Mouse (Mus musculus): ENCODE data around the gene Ncdn. TPM values are rescaled to one million over a fixed set of nuclear protein-coding genes. Genes with fewer than 3 reads are reported as not detected.
A peak's percentile ranks its signal among the peaks of the same experiment; 100 is the strongest.

The Ncdn gene
- polyA plus RNA-seq, 1 experiment from 2014 or later: 49.9 TPM

DNA sequence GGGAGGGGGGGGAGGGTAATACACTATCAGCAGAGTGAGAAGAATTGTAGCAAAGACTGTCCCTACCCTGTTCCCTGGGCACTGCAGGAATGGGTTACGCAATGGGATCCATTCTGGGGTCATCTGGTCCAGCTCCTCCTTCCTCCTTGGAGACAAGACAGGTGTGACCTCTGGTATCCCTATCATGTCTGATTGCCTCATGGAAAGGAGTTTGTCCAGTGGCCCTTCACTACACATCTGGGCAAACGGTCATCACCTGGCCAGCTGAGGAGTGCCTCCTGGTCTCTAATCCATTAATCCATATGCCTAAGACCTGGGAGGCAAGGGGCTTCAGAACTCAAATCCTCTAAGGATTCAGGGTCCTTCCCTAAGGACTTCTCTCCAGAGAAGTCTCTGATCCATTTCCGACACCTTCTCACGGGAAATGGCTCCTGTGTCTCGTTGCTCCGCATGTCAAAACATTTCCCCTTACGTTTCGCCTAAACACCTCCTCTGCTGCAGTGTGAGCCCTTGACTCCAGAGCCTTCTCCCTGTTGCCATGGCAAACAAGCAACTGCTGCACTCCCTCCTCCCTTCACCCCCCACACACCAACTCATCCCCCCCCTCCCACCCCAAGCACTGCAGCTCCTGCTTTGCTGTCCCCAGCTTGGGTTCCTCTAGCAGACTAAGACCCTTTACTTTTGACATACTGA is 2.2 kb downstream of the Ncdn start:
- H3K27ac ChIP-seq (replicated peaks): no peak overlapping the region
- H3K36me3 ChIP-seq: peaks cover 42% of the 10 kb centered on the region
- peak overlapping the region; percentile 87; the same call in 1 of the 2 replicates for H3K4me3 ChIP-seq
- H3K9me3 ChIP-seq: no peaks in the 10 kb centered on the region
- peak overlapping the region; percentile 98 for H3K4me2 ChIP-seq (replicated peaks)
- peaks cover 53% of the 10 kb centered on the region for H3K4me1 ChIP-seq
- WGBS: 71% methylated on average over 8 of the region's 8 CpGs
- ATAC-seq (ENCODE audit: low FRiP score, low read depth): no peak
- 0 out of 2 replicates have a peak overlapping the region, but pooled peaks have one; percentile 92 for H3K9ac ChIP-seq (replicated peaks)
- 0 out of 2 replicates have a peak, but pooled peaks cover 11% of the 10 kb centered on the region for H3K27me3 ChIP-seq

DNA sequence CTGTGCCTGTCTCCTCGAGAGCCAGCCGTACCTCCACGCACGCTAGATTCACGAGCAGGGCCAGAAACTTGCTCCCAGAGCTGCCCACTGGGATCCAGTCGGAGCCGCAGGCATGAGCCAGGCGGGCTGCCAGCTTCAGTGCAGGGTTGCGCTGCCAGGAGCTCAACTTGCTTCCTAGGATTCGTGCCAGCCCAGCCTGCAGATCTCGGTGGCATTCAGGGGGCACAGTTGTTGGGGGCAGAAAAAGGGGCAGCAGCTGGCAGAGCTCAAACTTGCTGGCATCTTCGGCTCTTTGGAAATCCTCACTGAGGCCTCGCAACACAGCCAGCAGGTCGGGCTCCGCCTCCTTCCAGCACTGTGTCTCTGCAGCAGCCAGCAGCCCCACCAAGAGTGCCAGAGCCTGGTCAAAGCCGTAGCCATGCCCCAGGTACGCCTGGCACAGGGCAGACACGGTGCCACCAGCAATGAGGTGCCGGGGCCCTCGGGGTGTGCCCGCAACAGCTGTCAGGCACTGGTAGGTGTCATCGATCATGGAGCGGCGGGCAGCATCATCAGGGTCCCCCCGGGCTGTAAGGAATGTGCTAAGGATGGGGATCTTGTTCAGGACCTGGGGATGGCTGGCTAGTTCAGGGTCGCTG is 3.1 kb downstream of the Ncdn start:
- peaks cover 9% of the 10 kb centered on the region; the same call in 1 of the 2 replicates for H3K27me3 ChIP-seq
- H3K9me3 ChIP-seq: no peaks in the 10 kb centered on the region
- H3K4me2 ChIP-seq (replicated peaks): no peak overlapping the region
- H3K36me3 ChIP-seq: peaks cover 47% of the 10 kb centered on the region
- ATAC-seq (ENCODE audit: low FRiP score, low read depth): no peak
- H3K27ac ChIP-seq (replicated peaks): no peak overlapping the region
- H3K4me1 ChIP-seq: peaks cover 51% of the 10 kb centered on the region
- H3K4me3 ChIP-seq: no peak overlapping the region; the same call in 1 of the 2 replicates
- 92% methylated on average over 26 of the region's 26 CpGs for WGBS
- no peak overlapping the region for H3K9ac ChIP-seq (replicated peaks)

DNA sequence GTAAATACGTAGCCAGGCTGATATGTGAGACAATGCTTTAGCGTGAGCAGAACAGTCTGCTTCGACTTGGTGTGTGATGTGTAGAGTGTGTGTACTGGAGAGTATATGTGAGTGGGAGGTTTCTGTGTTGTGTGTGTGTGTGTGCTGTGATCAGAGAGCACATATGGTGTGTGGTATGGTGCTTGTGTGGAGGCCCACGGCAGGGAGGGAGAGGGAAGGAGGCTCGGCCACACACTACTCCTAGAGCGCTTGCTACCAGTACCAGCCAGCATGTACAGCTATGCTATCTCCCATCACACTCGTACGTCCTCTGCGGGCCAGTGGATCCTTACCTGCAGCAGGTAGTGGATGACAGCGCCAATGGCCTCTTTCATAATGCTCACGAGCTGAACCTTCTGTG is 3.7 kb downstream of the Ncdn start:
- Histone ChIP-seq H3K27me3 (peaks cover 11% of the 10 kb centered on the region), H3K4me2 (replicated peaks) (no peak overlapping the region), H3K9ac (replicated peaks) (no peak overlapping the region), H3K36me3 (peaks cover 53% of the 10 kb centered on the region), H3K4me3 (no peak overlapping the region; the same call in 1 of the 2 replicates), H3K27ac (replicated peaks) (no peak overlapping the region), H3K4me1 (peaks cover 45% of the 10 kb centered on the region), H3K9me3 (no peaks in the 10 kb centered on the region)
- 92% methylated on average over 11 of the region's 11 CpGs for WGBS
- no peak for ATAC-seq (ENCODE audit: low FRiP score, low read depth)

DNA sequence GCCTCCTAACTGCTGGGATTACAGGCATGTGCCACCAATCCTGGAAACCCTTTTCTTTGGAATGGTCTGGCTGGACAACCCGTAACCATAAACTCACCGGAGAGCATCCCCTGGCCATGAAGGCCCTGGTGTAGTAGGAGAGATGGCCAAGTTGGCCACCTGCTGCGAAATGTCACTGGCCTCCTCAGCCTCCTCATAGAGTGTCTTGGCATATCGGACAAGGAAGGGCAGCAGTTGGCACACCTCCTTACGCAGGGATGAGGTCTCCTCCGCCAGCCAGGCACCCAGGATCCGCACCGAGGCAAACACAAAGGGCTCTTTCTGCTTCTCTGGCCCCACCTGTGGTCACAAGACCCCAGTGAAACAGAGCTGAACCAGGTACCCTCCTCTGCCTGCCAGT is 4.9 kb downstream of the Ncdn start:
- WGBS: 91% methylated on average over 8 of the region's 8 CpGs

DNA sequence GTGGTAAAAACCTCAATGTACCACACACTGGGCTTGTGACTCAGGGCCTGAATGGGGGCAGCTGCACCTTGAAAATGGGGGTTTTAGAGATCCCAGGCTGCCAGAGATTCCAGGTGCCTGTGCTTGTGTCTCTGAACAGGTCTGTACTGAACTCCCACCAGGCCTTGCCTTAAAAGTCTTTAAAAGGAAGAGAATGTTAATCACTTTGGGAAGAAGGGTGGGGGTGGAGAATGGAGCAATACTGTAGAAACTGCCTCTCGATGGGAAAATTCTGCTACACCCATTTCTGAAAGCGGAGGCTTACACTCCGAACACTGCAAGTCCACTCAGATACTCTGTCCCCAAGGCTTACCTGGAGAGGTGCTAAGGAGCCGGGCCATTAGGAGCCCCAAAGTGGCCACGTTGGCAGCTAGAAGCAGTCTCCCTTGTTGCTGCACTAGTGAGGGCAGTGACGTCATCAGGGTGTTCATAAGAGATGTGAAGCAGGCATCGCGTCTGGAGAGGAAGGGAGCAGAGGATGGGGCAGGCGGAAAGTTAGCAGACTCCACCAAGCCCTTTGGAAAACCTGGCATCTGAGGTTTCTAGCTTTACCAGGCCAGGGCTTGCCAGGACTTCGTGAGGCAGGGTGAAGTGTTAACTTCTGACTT is 6.9 kb downstream of the Ncdn start:
- Histone ChIP-seq H3K4me3 (no peak overlapping the region), H3K9ac (replicated peaks) (no peak overlapping the region), H3K4me1 (peaks cover 37% of the 10 kb centered on the region), H3K9me3 (no peaks in the 10 kb centered on the region), H3K4me2 (replicated peaks) (no peak overlapping the region), H3K27me3 (peaks cover 42% of the 10 kb centered on the region), H3K36me3 (peaks cover 58% of the 10 kb centered on the region), H3K27ac (replicated peaks) (no peak overlapping the region)
- 87% methylated on average over 10 of the region's 10 CpGs for WGBS
- no peak for ATAC-seq (ENCODE audit: low FRiP score, low read depth)

More for the DNA sequence above, 4.9 kb downstream of the Ncdn start:
- peaks cover 23% of the 10 kb centered on the region for H3K27me3 ChIP-seq
- H3K4me2 ChIP-seq (replicated peaks): no peak overlapping the region
- no peak overlapping the region for H3K4me3 ChIP-seq
- H3K9ac ChIP-seq (replicated peaks): no peak overlapping the region
- peaks cover 58% of the 10 kb centered on the region for H3K36me3 ChIP-seq
- ATAC-seq (ENCODE audit: low FRiP score, low read depth): no peak
- H3K27ac ChIP-seq (replicated peaks): no peak overlapping the region
- H3K9me3 ChIP-seq: no peaks in the 10 kb centered on the region
- peaks cover 50% of the 10 kb centered on the region for H3K4me1 ChIP-seq

GRCm38 (mm10) chr4:126745506-126746193 is 7.6 kb downstream of the Ncdn start:
- no peak overlapping the region for H3K27ac ChIP-seq (replicated peaks)
- no peak overlapping the region for H3K4me3 ChIP-seq
- peaks cover 58% of the 10 kb centered on the region for H3K36me3 ChIP-seq
- peaks cover 42% of the 10 kb centered on the region for H3K27me3 ChIP-seq
- no peaks in the 10 kb centered on the region for H3K9me3 ChIP-seq
- WGBS: 38% methylated on average over 13 of the region's 13 CpGs
- H3K4me2 ChIP-seq (replicated peaks): no peak overlapping the region
- ATAC-seq (ENCODE audit: low FRiP score, low read depth): no peak
- H3K4me1 ChIP-seq: peaks cover 30% of the 10 kb centered on the region
- H3K9ac ChIP-seq (replicated peaks): no peak overlapping the region

DNA sequence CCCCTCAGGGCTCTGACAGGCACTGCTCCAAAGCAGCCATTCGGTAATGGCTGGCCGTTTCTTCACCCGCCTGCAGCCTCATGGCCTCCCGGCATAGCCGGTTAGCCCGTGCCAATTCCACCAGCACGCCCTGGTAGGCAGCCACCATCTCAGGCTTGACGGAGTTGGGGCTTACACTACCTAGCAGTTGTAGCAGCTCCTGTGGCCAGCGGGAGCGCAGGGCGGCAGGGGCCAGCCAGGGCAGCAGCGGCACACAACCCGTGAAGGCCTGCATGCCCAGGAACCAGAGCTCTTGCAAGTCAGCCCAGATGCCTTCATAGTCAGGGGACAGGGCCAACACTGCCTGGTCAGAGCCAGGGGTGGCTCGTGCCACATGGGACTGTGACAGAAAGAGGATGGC is 8.4 kb downstream of the Ncdn start:
- no peak overlapping the region for H3K27ac ChIP-seq (replicated peaks)
- H3K4me3 ChIP-seq: no peak overlapping the region
- no peaks in the 10 kb centered on the region for H3K9me3 ChIP-seq
- H3K9ac ChIP-seq (replicated peaks): no peak overlapping the region; the same call in 1 of the 2 replicates
- no peak overlapping the region for H3K4me2 ChIP-seq (replicated peaks)
- ATAC-seq (ENCODE audit: low FRiP score, low read depth): no peak
- H3K27me3 ChIP-seq: peaks cover 49% of the 10 kb centered on the region
- peaks cover 50% of the 10 kb centered on the region for H3K36me3 ChIP-seq
- H3K4me1 ChIP-seq: peaks cover 22% of the 10 kb centered on the region
- 89% methylated on average over 14 of the region's 14 CpGs for WGBS

GRCm38 (mm10) chr4:126743713-126744112 is 9.5 kb downstream of the Ncdn start:
- no peak for ATAC-seq (ENCODE audit: low FRiP score, low read depth)
- H3K4me1 ChIP-seq: peaks cover 11% of the 10 kb centered on the region
- H3K9ac ChIP-seq (replicated peaks): no peak overlapping the region
- no peaks in the 10 kb centered on the region for H3K9me3 ChIP-seq
- no peak overlapping the region for H3K27ac ChIP-seq (replicated peaks)
- WGBS: 10% methylated on average over 11 of the region's 11 CpGs
- H3K36me3 ChIP-seq: peaks cover 40% of the 10 kb centered on the region
- H3K4me3 ChIP-seq: no peak overlapping the region
- no peak overlapping the region; the same call in 1 of the 2 replicates for H3K4me2 ChIP-seq (replicated peaks)
- H3K27me3 ChIP-seq: peaks cover 61% of the 10 kb centered on the region

GRCm38 (mm10) chr4:126742976-126743375 is 10.3 kb downstream of the Ncdn start:
- WGBS: 47% methylated on average over 2 of the region's 2 CpGs

GRCm38 (mm10) chr4:126741448-126741847 is 11.8 kb downstream of the Ncdn start:
- no peak overlapping the region for H3K9ac ChIP-seq (replicated peaks)
- no peak overlapping the region for H3K4me3 ChIP-seq
- H3K36me3 ChIP-seq: peaks cover 20% of the 10 kb centered on the region
- H3K4me1 ChIP-seq: peaks cover 9% of the 10 kb centered on the region
- H3K9me3 ChIP-seq: no peaks in the 10 kb centered on the region
- ATAC-seq (ENCODE audit: low FRiP score, low read depth): peak; percentile 48; the same call in 1 of the 2 replicates
- 7% methylated on average over 12 of the region's 12 CpGs for WGBS
- H3K27me3 ChIP-seq: peaks cover 80% of the 10 kb centered on the region
- no peak overlapping the region for H3K4me2 ChIP-seq (replicated peaks)
- H3K27ac ChIP-seq (replicated peaks): no peak overlapping the region

More at GRCm38 (mm10) chr4:126742976-126743375, 10.3 kb downstream of the Ncdn start:
- peaks cover 68% of the 10 kb centered on the region for H3K27me3 ChIP-seq
- peaks cover 33% of the 10 kb centered on the region for H3K36me3 ChIP-seq
- no peak overlapping the region for H3K27ac ChIP-seq (replicated peaks)
- H3K4me3 ChIP-seq: no peak overlapping the region
- H3K4me2 ChIP-seq (replicated peaks): no peak overlapping the region
- no peak for ATAC-seq (ENCODE audit: low FRiP score, low read depth)
- H3K9ac ChIP-seq (replicated peaks): no peak overlapping the region
- H3K9me3 ChIP-seq: no peaks in the 10 kb centered on the region
- peaks cover 9% of the 10 kb centered on the region for H3K4me1 ChIP-seq

DNA sequence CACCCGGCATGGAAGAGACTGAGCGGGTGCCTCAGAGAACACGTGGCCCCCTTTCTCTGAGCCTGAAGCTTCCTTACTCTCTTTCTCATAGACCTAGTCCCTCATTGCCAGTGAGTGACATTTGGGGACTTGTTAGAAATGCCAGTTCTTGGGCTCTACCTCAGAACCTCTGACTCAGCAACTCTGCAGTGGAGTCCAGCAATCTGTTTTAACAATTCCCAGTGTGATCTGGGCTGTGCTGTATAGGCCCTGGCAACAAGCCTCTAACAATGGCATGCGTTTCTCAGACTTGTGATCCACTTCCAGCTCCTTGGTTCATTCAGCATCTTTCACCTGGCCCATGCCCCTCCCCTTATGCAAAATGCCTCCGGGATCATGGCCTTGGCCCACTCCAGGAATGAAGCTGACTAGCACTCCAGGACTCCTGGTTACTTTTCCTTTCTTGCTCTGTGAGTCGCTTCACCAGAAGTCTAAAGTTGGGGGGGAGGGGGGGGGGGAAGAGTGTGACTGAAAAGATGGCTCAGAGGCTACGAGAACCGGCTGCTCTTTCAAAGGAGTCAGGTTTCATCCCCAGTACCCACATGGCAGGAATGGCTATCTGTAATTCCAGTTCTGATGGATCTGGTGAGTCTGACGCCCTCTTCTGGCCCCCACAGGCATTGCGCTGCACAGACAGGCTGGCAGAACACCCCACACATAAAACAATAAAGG is 13.1 kb downstream of the Ncdn start:
- Histone ChIP-seq H3K9ac (replicated peaks) (no peak overlapping the region), H3K4me3 (no peak overlapping the region), H3K4me1 (peaks cover 22% of the 10 kb centered on the region), H3K4me2 (replicated peaks) (no peak overlapping the region), H3K36me3 (peaks cover 10% of the 10 kb centered on the region), H3K27me3 (peaks cover 91% of the 10 kb centered on the region), H3K27ac (replicated peaks) (no peak overlapping the region), H3K9me3 (no peaks in the 10 kb centered on the region)
- 18% methylated on average over 10 of the region's 10 CpGs for WGBS
- ATAC-seq (ENCODE audit: low FRiP score, low read depth): no peak
